In the genomic region with DNA sequence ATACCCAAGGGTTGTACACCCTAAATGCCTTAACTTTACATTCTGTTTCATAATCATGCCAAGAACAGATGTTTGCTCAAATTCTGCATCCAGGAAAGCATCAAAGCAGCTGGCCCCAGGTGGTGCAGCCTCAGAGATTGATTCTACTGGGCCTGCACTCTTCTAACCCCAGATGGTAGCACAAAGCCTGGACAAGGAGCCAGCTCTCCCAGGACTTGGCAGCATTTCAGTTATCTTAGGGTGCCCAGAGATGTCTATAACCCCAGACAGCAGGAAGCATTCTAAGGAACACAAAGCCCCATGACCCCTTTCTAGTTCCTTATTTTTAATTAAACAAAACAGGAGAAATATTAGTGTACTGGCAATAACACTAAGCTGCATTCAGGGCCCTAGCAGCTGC, we compare ENCODE assay signal across 17 mouse cellular contexts.
DNase-seq lines count a peak whose midpoint lies in the region; ATAC-seq and TF ChIP-seq lines count a peak whose summit lies in the region.
"Had no signal": no experiment of that assay in that cellular context is flagged by ENCODE, and none has a peak within 500 bp of the region (broad histone marks: within the 10 kb centered on the region; RNA-seq: fewer than 3 reads in every experiment).

No protein-coding gene starts in this region.

- H3K36me3 ChIP-seq in hindbrain, embryonic 16.5 days (ENCODE audit: control insufficient read depth, insufficient read depth, low read length): no peaks in the 10 kb centered on the region
- H3K36me3 ChIP-seq in hindbrain, embryonic 12.5 days: no peaks in the 10 kb centered on the region
- H3K36me3 ChIP-seq: embryonic facial prominence, embryonic 10.5 days; heart, embryonic 10.5 days; limb, embryonic 13.5 days; liver, embryonic 15.5 days had no signal

- no peak for TF ChIP-seq CTCF in cerebellum, adult 2 months (IDR thresholded peaks at IDR 0.05; ENCODE audit: borderline replicate concordance, insufficient read depth, low read depth, low read length)

- H3K9me3 ChIP-seq in hindbrain, embryonic 16.5 days (ENCODE audit: control insufficient read depth, low read length): no peaks in the 10 kb centered on the region
- H3K9me3 ChIP-seq in hindbrain, embryonic 12.5 days (replicated peaks): no peaks in the 10 kb centered on the region
- H3K9me3 ChIP-seq: embryonic facial prominence, embryonic 10.5 days; forebrain, embryonic 13.5 days; heart, embryonic 10.5 days; limb, embryonic 13.5 days; liver, embryonic 15.5 days had no signal

- ATAC-seq in hindbrain, embryonic 16.5 days: peak; percentile 65; the same call in 1 of the 2 replicates
- ATAC-seq in hindbrain, embryonic 12.5 days (ENCODE audit: low FRiP score): no peak; the same call in 1 of the 2 replicates
- ATAC-seq in cerebellum, adult (ENCODE audit: insufficient number of reproducible peaks, low FRiP score, low TSS enrichment): peak; percentile 40; the same call in 1 of the 2 replicates
- ATAC-seq: forebrain, embryonic 13.5 days had no signal

- DNase-seq in cerebellum, adult 2 months: peak; percentile 13 to 27
- peak; percentile 21 to 23 for DNase-seq in cerebellum, postnatal 36 days
- DNase-seq in T-cell, adult 2 months (ENCODE audit: low spot score): no peak
- no peak for DNase-seq in c-Kit-positive CD71-positive TER-119-positive erythroid progenitor cells, embryonic 14.5 days (ENCODE audit: low spot score)
- DNase-seq: adrenal gland, adult 8-10 months; kidney, adult 11 months; thymus, adult 2 months had no signal

- no peaks in the 10 kb centered on the region for H3K27me3 ChIP-seq in hindbrain, embryonic 16.5 days (replicated peaks; ENCODE audit: control insufficient read depth, insufficient read depth, low read length)
- no peaks in the 10 kb centered on the region for H3K27me3 ChIP-seq in hindbrain, embryonic 12.5 days
- no peaks in the 10 kb centered on the region for H3K27me3 ChIP-seq in cerebellum, adult 2 months (ENCODE audit: control insufficient read depth, insufficient read depth, low read length)
- H3K27me3 ChIP-seq: forebrain, embryonic 13.5 days; limb, embryonic 13.5 days; liver, embryonic 15.5 days had no signal

- no peak for TF ChIP-seq POLR2A in cerebellum, adult 2 months (IDR thresholded peaks at IDR 0.05; ENCODE audit: borderline replicate concordance, insufficient read depth, low read length)

- H3K9ac ChIP-seq in hindbrain, embryonic 16.5 days (ENCODE audit: low read depth, low read length): no peak overlapping the region
- no peak overlapping the region for H3K9ac ChIP-seq in hindbrain, embryonic 12.5 days
- H3K9ac ChIP-seq: forebrain, embryonic 13.5 days; limb, embryonic 13.5 days; liver, embryonic 15.5 days had no signal

- H3K4me1 ChIP-seq in hindbrain, embryonic 16.5 days (ENCODE audit: control insufficient read depth, insufficient read depth, low read depth, low read length): no peaks in the 10 kb centered on the region
- H3K4me1 ChIP-seq in hindbrain, embryonic 12.5 days: no peaks in the 10 kb centered on the region
- H3K4me1 ChIP-seq in cerebellum, adult 2 months (ENCODE audit: control insufficient read depth, insufficient read depth, low read length): no peaks in the 10 kb centered on the region
- H3K4me1 ChIP-seq: embryonic facial prominence, embryonic 10.5 days; forebrain, embryonic 13.5 days; heart, embryonic 10.5 days; limb, embryonic 13.5 days; liver, embryonic 15.5 days had no signal

- H3K4me3 ChIP-seq in hindbrain, embryonic 16.5 days (ENCODE audit: low read length): no peak overlapping the region
- no peak overlapping the region for H3K4me3 ChIP-seq in hindbrain, embryonic 12.5 days
- H3K4me3 ChIP-seq in cerebellum, adult 2 months (replicated peaks; ENCODE audit: insufficient read depth, low read depth, low read length): no peak overlapping the region
- H3K4me3 ChIP-seq: embryonic facial prominence, embryonic 10.5 days; forebrain, embryonic 13.5 days; heart, embryonic 10.5 days; limb, embryonic 13.5 days; liver, embryonic 15.5 days had no signal

- H3K4me2 ChIP-seq in hindbrain, embryonic 16.5 days (ENCODE audit: low read length): no peak overlapping the region
- no peak overlapping the region for H3K4me2 ChIP-seq in hindbrain, embryonic 12.5 days (replicated peaks)
- H3K4me2 ChIP-seq: forebrain, embryonic 13.5 days; limb, embryonic 13.5 days; liver, embryonic 15.5 days; midbrain, embryonic 11.5 days had no signal

- H3K27ac ChIP-seq in hindbrain, embryonic 16.5 days (ENCODE audit: low read depth, low read length): no peak overlapping the region
- no peak overlapping the region for H3K27ac ChIP-seq in hindbrain, embryonic 12.5 days
- H3K27ac ChIP-seq in cerebellum, adult 2 months (ENCODE audit: insufficient read depth, low read length): no peak overlapping the region
- H3K27ac ChIP-seq: embryonic facial prominence, embryonic 10.5 days; forebrain, embryonic 13.5 days; heart, embryonic 10.5 days; limb, embryonic 13.5 days; liver, embryonic 15.5 days; macrophage had no signal

Comparison
In these comparisons a context has a peak if more than half of its experiments do, and no peak if none do; other contexts are left out.
1. DNase-seq: peak in cerebellum, adult 2 months (2 of 2) and cerebellum, postnatal 36 days (2 of 2); none in T-cell, adult 2 months (single experiment) and c-Kit-positive CD71-positive TER-119-positive erythroid progenitor cells, embryonic 14.5 days (single experiment).